Mouse (Mus musculus) hindbrain, embryonic 15.5 days (tissue): Measurements from ENCODE around the gene Spint5. TPM values are rescaled to one million over a fixed set of nuclear protein-coding genes. Genes with fewer than 3 reads are reported as not detected.

Source experiments
- ATAC-seq: fragments of 200-750 bp; cut with Nextera tagmentation; 2 replicates; pipeline ENCODE4 v1.8.0; 2017; ENCODE audit warnings: low read depth, moderate number of reproducible peaks, moderate TSS enrichment; ENCODE audit not compliant: low FRiP score
- H3K27ac ChIP-seq: fragments of 300-500 bp; sonication (generic); replicated peaks from 2 replicates; pipeline ENCODE4 v1.5.1; 2015; ENCODE audit warnings: mild to moderate bottlenecking, inconsistent platforms
- H3K27me3 ChIP-seq: fragments of 300-500 bp; sonication (generic); 2 replicates; pipeline ENCODE4 v1.6.1; 2015; ENCODE audit warnings: control low read depth, inconsistent platforms
- H3K36me3 ChIP-seq: fragments of 300-500 bp; sonication (generic); 2 replicates; pipeline ENCODE4 v1.6.1; 2015; ENCODE audit warnings: control low read depth, inconsistent platforms
- H3K4me1 ChIP-seq: fragments of 300-500 bp; sonication (generic); replicated peaks from 2 replicates; pipeline ENCODE4 v1.6.1; 2015; ENCODE audit warnings: control low read depth, inconsistent platforms
- H3K4me2 ChIP-seq: fragments of 300-500 bp; sonication (generic); 2 replicates; pipeline ENCODE4 v1.6.1; 2015; ENCODE audit warnings: moderate library complexity, mild to moderate bottlenecking, inconsistent platforms
- H3K4me3 ChIP-seq: fragments of 300-500 bp; sonication (generic); 2 replicates; pipeline ENCODE4 v1.5.1; 2015; ENCODE audit warnings: mild to moderate bottlenecking, inconsistent platforms
- H3K9ac ChIP-seq: fragments of 300-500 bp; sonication (generic); 2 replicates; pipeline ENCODE4 v1.6.1; 2015; ENCODE audit warnings: inconsistent platforms
- H3K9me3 ChIP-seq: fragments of 300-500 bp; sonication (generic); 2 replicates; pipeline ENCODE4 v1.6.1; 2016; ENCODE audit warnings: control low read depth, inconsistent platforms
- WGBS: fragments of 180-500 bp; shearing (Covaris S2); methylation state at CpG from one replicate; pipeline ENCODE4 v1.1.7; 2015; 5-methylcytosine and 5-hydroxymethylcytosine counted together
- polyA plus RNA-seq: library from polyadenylated mRNA; unstranded; fragments of >200 nt; fragmentation: Nextera tagmentation; extraction: Ambion mirVana; gene quantifications from 2 replicates; pipeline ENCODE4 v1.2.1, GENCODE M21; 2015

The Spint5 gene
- polyA plus RNA-seq, 1 experiment from 2014 or later, result not detected

DNA sequence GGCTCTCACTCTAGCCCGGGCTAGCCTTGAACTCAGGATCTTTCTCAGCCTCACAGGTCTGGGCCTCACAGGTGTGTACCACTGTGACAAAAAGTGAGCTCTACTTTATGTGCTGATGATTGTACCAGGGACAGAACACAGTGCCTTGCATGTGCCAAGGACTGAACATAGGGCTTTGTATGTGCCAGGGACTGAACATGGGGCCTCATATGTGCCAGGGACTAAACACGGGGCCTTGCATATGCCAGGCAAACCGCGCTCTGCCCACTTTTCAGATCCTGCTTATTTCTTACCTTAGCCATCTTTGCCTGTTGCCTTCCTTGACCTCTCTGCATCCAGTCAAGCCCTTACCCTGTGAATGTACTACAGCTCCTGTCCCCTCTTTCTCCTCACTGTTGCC, 46.9 kb downstream of the Spint5 start:
- 95% methylated on average over 4 of the region's 4 CpGs for WGBS
- no peak overlapping the region for H3K27ac ChIP-seq
- H3K4me2 ChIP-seq, result no peak overlapping the region
- H3K9ac ChIP-seq, result no peak overlapping the region
- no peaks in the 10 kb centered on the region for H3K27me3 ChIP-seq
- H3K9me3 ChIP-seq, result no peaks in the 10 kb centered on the region
- H3K36me3 ChIP-seq, result peaks cover 81% of the 10 kb centered on the region
- no peak for ATAC-seq
- H3K4me1 ChIP-seq, result no peaks in the 10 kb centered on the region
- no peak overlapping the region for H3K4me3 ChIP-seq

- H3K36me3 ChIP-seq, result peaks cover 81% of the 10 kb centered on the region
- WGBS, result 90% methylated on average over 7 of the region's 7 CpGs
Measured at GRCm38 (mm10) chr2:164762593-164762992, 47.5 kb downstream of the Spint5 start.

DNA sequence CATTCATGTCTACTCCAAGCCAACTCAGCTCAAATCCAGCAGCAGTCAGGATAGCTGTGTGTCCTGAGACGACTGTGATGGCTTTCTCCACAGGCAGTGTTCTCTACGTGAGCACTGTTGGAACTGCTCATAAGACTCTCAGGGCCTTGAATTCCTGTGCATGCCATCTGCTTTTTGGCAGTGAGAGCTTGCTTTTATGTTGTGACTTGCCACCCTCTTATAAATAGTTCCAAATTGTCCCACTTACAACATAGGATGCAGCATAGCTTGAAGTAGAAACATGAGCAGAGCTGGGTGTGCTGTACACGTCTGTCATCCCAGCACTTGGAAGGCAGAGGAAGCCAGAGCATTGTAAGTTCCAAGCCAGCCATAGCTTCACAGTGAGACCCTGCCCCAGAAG, 50.7 kb downstream of the Spint5 start:
- no peaks in the 10 kb centered on the region for H3K27me3 ChIP-seq
- H3K36me3 ChIP-seq, result peaks cover 54% of the 10 kb centered on the region
- ATAC-seq, result no peak
- no peak overlapping the region for H3K4me2 ChIP-seq
- H3K9me3 ChIP-seq, result no peaks in the 10 kb centered on the region
- WGBS, result 75% methylated on average over 3 of the region's 3 CpGs
- H3K27ac ChIP-seq, result no peak overlapping the region
- no peak overlapping the region for H3K9ac ChIP-seq
- H3K4me3 ChIP-seq, result no peak overlapping the region
- H3K4me1 ChIP-seq, result peaks cover 10% of the 10 kb centered on the region

More at GRCm38 (mm10) chr2:164762593-164762992, 47.5 kb downstream of the Spint5 start:
- H3K4me1 ChIP-seq, result no peaks in the 10 kb centered on the region
- H3K4me2 ChIP-seq, result no peak overlapping the region
- H3K27me3 ChIP-seq, result no peaks in the 10 kb centered on the region
- H3K9me3 ChIP-seq, result no peaks in the 10 kb centered on the region
- H3K27ac ChIP-seq, result no peak overlapping the region
- no peak overlapping the region for H3K9ac ChIP-seq
- no peak overlapping the region for H3K4me3 ChIP-seq
- ATAC-seq, result no peak

Other genes with a start within 250 kb of the Spint5 start
- not detected in 2 replicates for gene Trp53tg5, start 241.6 kb upstream of the Spint5 start, polyA plus RNA-seq
- 22.8 and 23.1 TPM in 2 replicates for gene Dbndd2, start 229.2 kb upstream of the Spint5 start, polyA plus RNA-seq
- 93.4 and 103 TPM in 2 replicates for gene Pigt, start 217.8 kb upstream of the Spint5 start, polyA plus RNA-seq
- gene Wfdc2, start 152.9 kb upstream of the Spint5 start, polyA plus RNA-seq, result 1.1 and 4.4 TPM in 2 replicates
- gene Spint3, start 141.8 kb upstream of the Spint5 start, polyA plus RNA-seq, result not detected in 2 replicates
- gene Wfdc6a, start 129.9 kb upstream of the Spint5 start, polyA plus RNA-seq, result not detected in 2 replicates
- gene Eppin, start 121.7 kb upstream of the Spint5 start, polyA plus RNA-seq, result 0.21 TPM in 1 of 2 replicates, not detected in the other
- gene Wfdc6b, start 101.8 kb upstream of the Spint5 start, polyA plus RNA-seq, result not detected in 2 replicates
- gene Wfdc8, start 101.7 kb upstream of the Spint5 start, polyA plus RNA-seq, result not detected in 2 replicates
- not detected in 2 replicates for gene Wfdc16, start 76.5 kb upstream of the Spint5 start, polyA plus RNA-seq
- gene Wfdc10, start 59.3 kb upstream of the Spint5 start, polyA plus RNA-seq, result not detected in 2 replicates
- not detected in 2 replicates for gene Wfdc9, start 58.7 kb upstream of the Spint5 start, polyA plus RNA-seq
- not detected in 2 replicates for gene Wfdc11, start 41.2 kb upstream of the Spint5 start, polyA plus RNA-seq
- gene Wfdc13, start 30.2 kb upstream of the Spint5 start, polyA plus RNA-seq, result not detected in 2 replicates
- gene Spint4, start 16.8 kb upstream of the Spint5 start, polyA plus RNA-seq, result not detected in 2 replicates
- gene Wfdc3, start 30.6 kb downstream of the Spint5 start, polyA plus RNA-seq, result 1.6 and 1.7 TPM in 2 replicates
- 54.6 and 57.6 TPM in 2 replicates for gene Dnttip1, start 30.7 kb downstream of the Spint5 start, polyA plus RNA-seq
- 78.0 and 107 TPM in 2 replicates for gene Ube2c, start 54.6 kb downstream of the Spint5 start, polyA plus RNA-seq
- 0.97 and 2.4 TPM in 2 replicates for gene Tnnc2, start 64.7 kb downstream of the Spint5 start, polyA plus RNA-seq
- gene Snx21, start 70.5 kb downstream of the Spint5 start, polyA plus RNA-seq, result 39.6 and 44.8 TPM in 2 replicates
- gene Acot8, start 89.6 kb downstream of the Spint5 start, polyA plus RNA-seq, result 21.4 and 21.5 TPM in 2 replicates
- 16.8 TPM in 2 replicates for gene Zswim3, start 89.8 kb downstream of the Spint5 start, polyA plus RNA-seq
- 24.9 and 29.2 TPM in 2 replicates for gene Zswim1, start 107.4 kb downstream of the Spint5 start, polyA plus RNA-seq
- gene Spata25, start 113.2 kb downstream of the Spint5 start, polyA plus RNA-seq, result 0.34 TPM in 1 of 2 replicates, not detected in the other
- gene Ctsa, start 117.6 kb downstream of the Spint5 start, polyA plus RNA-seq, result 97.0 and 105 TPM in 2 replicates
- 6.3 and 7.9 TPM in 2 replicates for gene Neurl2, start 118.2 kb downstream of the Spint5 start, polyA plus RNA-seq
- gene Pltp, start 142.4 kb downstream of the Spint5 start, polyA plus RNA-seq, result 123 and 129 TPM in 2 replicates
- 78.5 and 81.7 TPM in 2 replicates for gene Pcif1, start 164.0 kb downstream of the Spint5 start, polyA plus RNA-seq
- gene Zfp335, start 196.5 kb downstream of the Spint5 start, polyA plus RNA-seq, result 13.7 and 18.3 TPM in 2 replicates
- 27.0 and 37.2 TPM in 2 replicates for gene Mmp9, start 225.5 kb downstream of the Spint5 start, polyA plus RNA-seq
- gene Slc12a5, start 245.5 kb downstream of the Spint5 start, polyA plus RNA-seq, result 55.2 and 60.5 TPM in 2 replicates